Mouse (Mus musculus): ENCODE measurements at regions not wholly inside any gene's neighbourhood (a gene's known extent, or its start where the extent isn't known, plus 50 kb on each side); places are given as distances from the start of the nearest gene placed in this dataset.
A peak's percentile ranks its signal among the peaks of the same experiment; 100 is the strongest.

- DNase-seq (ENCODE audit: low spot score), result no peak
- 89% methylated on average over 5 of the region's 5 CpGs for WGBS
- no peak overlapping the region for H3K27ac ChIP-seq
These were observed 115.4 kb upstream of the Sh3bp4 start for GRCm38 (mm10) chr1:88954784-88955183.

GRCm38 (mm10) chr1:88957061-88957460, 113.2 kb upstream of the Sh3bp4 start:
- Histone ChIP-seq H3K9me3 (no peaks in the 10 kb centered on the region), H3K4me1 (replicated peaks) (peaks cover 44% of the 10 kb centered on the region), H3K4me3 (no peak overlapping the region), H3K27me3 (ENCODE audit: insufficient read depth, poor library complexity, severe bottlenecking) (no peaks in the 10 kb centered on the region), H3K27ac (no peak overlapping the region), H3K36me3 (no peaks in the 10 kb centered on the region)
- no peak for DNase-seq (ENCODE audit: low spot score)
- 57% methylated on average over 5 of the region's 5 CpGs for WGBS

More at GRCm38 (mm10) chr1:88954784-88955183, 115.4 kb upstream of the Sh3bp4 start:
- peaks cover 24% of the 10 kb centered on the region for H3K4me1 ChIP-seq (replicated peaks)
- H3K36me3 ChIP-seq, result no peaks in the 10 kb centered on the region
- H3K9me3 ChIP-seq, result no peaks in the 10 kb centered on the region
- no peaks in the 10 kb centered on the region for H3K27me3 ChIP-seq (ENCODE audit: insufficient read depth, poor library complexity, severe bottlenecking)
- H3K4me3 ChIP-seq, result no peak overlapping the region

GRCm38 (mm10) chr1:88959715-88960114, 110.5 kb upstream of the Sh3bp4 start:
- peaks cover 47% of the 10 kb centered on the region for H3K4me1 ChIP-seq (replicated peaks)
- 50% methylated on average over 4 of the region's 4 CpGs for WGBS
- H3K36me3 ChIP-seq, result no peaks in the 10 kb centered on the region
- H3K27me3 ChIP-seq (ENCODE audit: insufficient read depth, poor library complexity, severe bottlenecking), result no peaks in the 10 kb centered on the region
- H3K27ac ChIP-seq, result no peak overlapping the region
- H3K4me3 ChIP-seq, result no peak overlapping the region
- H3K9me3 ChIP-seq, result no peaks in the 10 kb centered on the region
- no peak for DNase-seq (ENCODE audit: low spot score)

- Histone ChIP-seq H3K9me3 (no peaks in the 10 kb centered on the region), H3K27me3 (ENCODE audit: insufficient read depth, poor library complexity, severe bottlenecking) (no peaks in the 10 kb centered on the region)
- 88% methylated on average over 11 of the region's 11 CpGs for WGBS
These were observed 110.1 kb upstream of the Sh3bp4 start for GRCm38 (mm10) chr1:88960142-88960541.

GRCm38 (mm10) chr1:88964045-88964747, 106.0 kb upstream of the Sh3bp4 start:
- Histone ChIP-seq H3K27me3 (ENCODE audit: insufficient read depth, poor library complexity, severe bottlenecking) (no peaks in the 10 kb centered on the region), H3K36me3 (no peaks in the 10 kb centered on the region), H3K27ac (no peak overlapping the region), H3K4me1 (replicated peaks) (peaks cover 28% of the 10 kb centered on the region), H3K9me3 (0 out of 2 replicates have a peak, but pooled peaks cover 3% of the 10 kb centered on the region), H3K4me3 (no peak overlapping the region)
- WGBS, result 81% methylated on average over 14 of the region's 14 CpGs
- no peak for DNase-seq (ENCODE audit: low spot score)

More at GRCm38 (mm10) chr1:88960142-88960541, 110.1 kb upstream of the Sh3bp4 start:
- Histone ChIP-seq H3K27ac (no peak overlapping the region), H3K36me3 (no peaks in the 10 kb centered on the region), H3K4me1 (replicated peaks) (peaks cover 47% of the 10 kb centered on the region), H3K4me3 (no peak overlapping the region)
- no peak for DNase-seq (ENCODE audit: low spot score)

GRCm38 (mm10) chr1:88966416-88966815, 103.8 kb upstream of the Sh3bp4 start:
- WGBS, result 67% methylated on average over 2 of the region's 2 CpGs
- Histone ChIP-seq H3K27ac (no peak overlapping the region), H3K9me3 (0 out of 2 replicates have a peak, but pooled peaks cover 3% of the 10 kb centered on the region), H3K36me3 (no peaks in the 10 kb centered on the region), H3K4me3 (no peak overlapping the region), H3K27me3 (ENCODE audit: insufficient read depth, poor library complexity, severe bottlenecking) (no peaks in the 10 kb centered on the region), H3K4me1 (replicated peaks) (peaks cover 10% of the 10 kb centered on the region)
- no peak for DNase-seq (ENCODE audit: low spot score)

- Histone ChIP-seq H3K9me3 (0 out of 2 replicates have a peak, but pooled peaks cover 3% of the 10 kb centered on the region), H3K4me3 (no peak overlapping the region), H3K27ac (no peak overlapping the region), H3K36me3 (no peaks in the 10 kb centered on the region), H3K27me3 (ENCODE audit: insufficient read depth, poor library complexity, severe bottlenecking) (no peaks in the 10 kb centered on the region), H3K4me1 (replicated peaks) (no peaks in the 10 kb centered on the region)
- 90% methylated on average over 7 of the region's 7 CpGs for WGBS
- DNase-seq (ENCODE audit: low spot score), result no peak
These were observed 102.1 kb upstream of the Sh3bp4 start for GRCm38 (mm10) chr1:88968142-88968541.

- DNase-seq (ENCODE audit: low spot score), result no peak
- WGBS, result 93% methylated on average over 7 of the region's 7 CpGs
- H3K4me3 ChIP-seq, result no peak overlapping the region
- H3K9me3 ChIP-seq, result 0 out of 2 replicates have a peak, but pooled peaks cover 3% of the 10 kb centered on the region
- no peaks in the 10 kb centered on the region for H3K36me3 ChIP-seq
- H3K27ac ChIP-seq, result no peak overlapping the region
- no peaks in the 10 kb centered on the region for H3K4me1 ChIP-seq (replicated peaks)
- H3K27me3 ChIP-seq (ENCODE audit: insufficient read depth, poor library complexity, severe bottlenecking), result no peaks in the 10 kb centered on the region
These were observed 101.2 kb upstream of the Sh3bp4 start for GRCm38 (mm10) chr1:88969016-88969415.

- Histone ChIP-seq H3K9me3 (0 out of 2 replicates have a peak, but pooled peaks cover 3% of the 10 kb centered on the region), H3K27ac (no peak overlapping the region), H3K4me1 (replicated peaks) (no peaks in the 10 kb centered on the region), H3K27me3 (ENCODE audit: insufficient read depth, poor library complexity, severe bottlenecking) (no peaks in the 10 kb centered on the region), H3K36me3 (no peaks in the 10 kb centered on the region), H3K4me3 (no peak overlapping the region)
- WGBS, result 89% methylated on average over 3 of the region's 3 CpGs
- no peak for DNase-seq (ENCODE audit: low spot score)
These were observed 100.6 kb upstream of the Sh3bp4 start for GRCm38 (mm10) chr1:88969630-88970029.

GRCm38 (mm10) chr1:88976101-88976500, 94.1 kb upstream of the Sh3bp4 start:
- no peaks in the 10 kb centered on the region for H3K36me3 ChIP-seq
- 94% methylated on average over 8 of the region's 8 CpGs for WGBS

GRCm38 (mm10) chr1:88988011-88988695, 82.1 kb upstream of the Sh3bp4 start:
- DNase-seq (ENCODE audit: low spot score), result no peak
- no peaks in the 10 kb centered on the region for H3K27me3 ChIP-seq (ENCODE audit: insufficient read depth, poor library complexity, severe bottlenecking)
- no peaks in the 10 kb centered on the region for H3K9me3 ChIP-seq
- H3K27ac ChIP-seq, result no peak overlapping the region
- H3K36me3 ChIP-seq, result no peaks in the 10 kb centered on the region
- H3K4me3 ChIP-seq, result no peak overlapping the region
- 0 out of 2 replicates have a peak, but pooled peaks cover 6% of the 10 kb centered on the region for H3K4me1 ChIP-seq (replicated peaks)

More at GRCm38 (mm10) chr1:88976101-88976500, 94.1 kb upstream of the Sh3bp4 start:
- no peaks in the 10 kb centered on the region for H3K9me3 ChIP-seq
- H3K27ac ChIP-seq, result no peak overlapping the region
- no peaks in the 10 kb centered on the region for H3K27me3 ChIP-seq (ENCODE audit: insufficient read depth, poor library complexity, severe bottlenecking)
- no peak for DNase-seq (ENCODE audit: low spot score)
- H3K4me1 ChIP-seq (replicated peaks), result no peaks in the 10 kb centered on the region
- H3K4me3 ChIP-seq, result no peak overlapping the region

GRCm38 (mm10) chr1:88994588-88995331, 75.5 kb upstream of the Sh3bp4 start:
- no peaks in the 10 kb centered on the region for H3K9me3 ChIP-seq
- DNase-seq (ENCODE audit: low spot score), result no peak
- H3K4me3 ChIP-seq, result no peak overlapping the region
- peaks cover 25% of the 10 kb centered on the region for H3K4me1 ChIP-seq (replicated peaks)
- peak overlapping the region; percentile 29; the same call in 1 of the 2 replicates for H3K27ac ChIP-seq
- WGBS, result 65% methylated on average over 12 of the region's 12 CpGs
- H3K27me3 ChIP-seq (ENCODE audit: insufficient read depth, poor library complexity, severe bottlenecking), result no peaks in the 10 kb centered on the region
- no peaks in the 10 kb centered on the region for H3K36me3 ChIP-seq

Data from hindbrain, embryonic 10.5 days (tissue).